Mouse (Mus musculus) C2C12 (cell line): ENCODE measurements around the gene Chn2.

Experiments used
- CTCF ChIP-seq: IDR thresholded peaks from one replicate; pipeline ENCODE4 v1.5.1; 2011; ENCODE audit not compliant: control insufficient read depth, insufficient read depth, insufficient read length
- MAX ChIP-seq: IDR thresholded peaks from one replicate; pipeline ENCODE4 v1.6.1; 2011; ENCODE audit warnings: mild to moderate bottlenecking, control low read depth
- USF1 ChIP-seq: IDR thresholded peaks from one replicate; pipeline ENCODE4 v1.6.1; 2011; ENCODE audit warnings: low read depth, mild to moderate bottlenecking, control low read depth, moderate library complexity

DNA sequence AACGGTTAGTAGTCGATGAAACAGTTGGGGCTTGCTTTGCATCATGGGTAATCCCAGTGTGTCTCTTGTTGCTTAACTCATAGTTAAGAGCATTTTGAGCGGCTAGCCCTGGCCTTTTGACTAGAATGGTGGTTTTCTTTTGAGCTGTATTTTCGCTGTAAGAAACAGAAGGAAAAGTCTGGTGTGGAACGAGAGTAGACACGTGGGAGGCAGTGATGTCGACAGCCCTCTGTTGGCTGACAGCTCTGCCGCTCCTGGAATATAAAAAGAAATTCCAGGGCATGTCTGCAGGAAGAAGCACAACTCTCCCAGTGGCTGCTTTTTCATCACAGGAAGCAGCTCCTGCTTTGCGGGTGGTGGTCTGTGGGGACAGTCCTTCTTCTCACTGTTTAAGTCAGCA is 202.9 kb downstream of the Chn2 start:
- TF ChIP-seq CTCF (no peak), MAX (no peak), USF1 (no peak)
